Mouse (Mus musculus) G1E (cell line): Measurements from ENCODE around the gene Fkrp.

Source experiments
- CTCF ChIP-seq: IDR thresholded peaks from 2 replicates; pipeline ENCODE4 v1.5.1; 2012; ENCODE audit warnings: low read depth, low read length, inconsistent platforms, mixed read lengths
- POLR2AphosphoS5 ChIP-seq: IDR thresholded peaks from 2 replicates; pipeline ENCODE4 v1.6.1; 2012; ENCODE audit warnings: low read depth, low read length, inconsistent platforms; ENCODE audit not compliant: insufficient replicate concordance

- TF ChIP-seq CTCF = no peak
- no peak for TF ChIP-seq POLR2AphosphoS5
Measured at GRCm38 (mm10) chr7:16826571-16826970, 10.0 kb upstream of the Fkrp start.
